Mouse (Mus musculus) myocyte (in vitro differentiated cells): Measurements from ENCODE around the gene Zfp472.

ENCODE experiments used
- CEBPB ChIP-seq: IDR thresholded peaks from 2 replicates; pipeline ENCODE4 v1.6.1; 2011; ENCODE audit warnings: mild to moderate bottlenecking, moderate library complexity; ENCODE audit not compliant: poor library complexity, insufficient read depth, severe bottlenecking
- E2F4 ChIP-seq: IDR thresholded peaks from one replicate; pipeline ENCODE4 v1.6.1; 2011; ENCODE audit warnings: mild to moderate bottlenecking, control low read depth, moderate library complexity; ENCODE audit not compliant: insufficient read depth
- MAX ChIP-seq: IDR thresholded peaks from one replicate; pipeline ENCODE4 v1.6.1; 2011; ENCODE audit warnings: low read depth, mild to moderate bottlenecking, control low read depth
- MYOD1 ChIP-seq, 3 experiments: IDR thresholded peaks; one replicate each; pipeline ENCODE4 v1.6.1; 2011; ENCODE audit warnings: control low read depth in 2 of 3, low read depth in 2 of 3, mild to moderate bottlenecking in 2 of 3, moderate library complexity in 1 of 3; ENCODE audit not compliant: insufficient read length in 2 of 3, control insufficient read depth in 1 of 3
- MYOG ChIP-seq, 3 experiments: IDR thresholded peaks; one replicate each; pipeline ENCODE4 v1.6.1; 2011; ENCODE audit warnings: control low read depth in 2 of 3, low read depth in 2 of 3, mild to moderate bottlenecking in 2 of 3; ENCODE audit not compliant: insufficient read length in 2 of 3, control insufficient read depth in 1 of 3, insufficient read depth in 1 of 3
- POLR2A ChIP-seq: IDR thresholded peaks from one replicate; pipeline ENCODE4 v1.6.1; 2011; ENCODE audit warnings: low read depth, mild to moderate bottlenecking, control low read depth, moderate library complexity; ENCODE audit not compliant: insufficient read length
- TCF12 ChIP-seq: IDR thresholded peaks from one replicate; pipeline ENCODE4 v1.6.1; 2011; ENCODE audit warnings: mild to moderate bottlenecking, control low read depth; ENCODE audit not compliant: poor library complexity, insufficient read depth, severe bottlenecking
- TCF3 ChIP-seq: IDR thresholded peaks from one replicate; pipeline ENCODE4 v1.6.1; 2011; ENCODE audit warnings: low read depth, control low read depth; ENCODE audit not compliant: insufficient read length
- USF1 ChIP-seq: IDR thresholded peaks from one replicate; pipeline ENCODE4 v1.6.1; 2011; ENCODE audit warnings: low read depth, mild to moderate bottlenecking, control low read depth, moderate library complexity

- TF ChIP-seq MAX (no peak), POLR2A (no peak), MYOD1 (IDR thresholded peaks at IDR 0.05; ENCODE audit: control insufficient read depth in 1 of 3, insufficient read length in 2 of 3, low read depth in 2 of 3) (no peak), USF1 (no peak), TCF12 (no peak), MYOG (IDR thresholded peaks at IDR 0.05; ENCODE audit: control insufficient read depth in 1 of 3, insufficient read depth in 1 of 3, insufficient read length in 2 of 3, low read depth in 2 of 3) (no peak), E2F4 (no peak), TCF3 (no peak), CEBPB (no peak)
Observed at GRCm38 (mm10) chr17:32965253-32965622, 376 bp upstream of the Zfp472 start.
